Mouse (Mus musculus) gastrocnemius, postnatal 10 days (tissue): ENCODE results near the gene 9030025P20Rik. TPM values are rescaled to one million over a fixed set of nuclear protein-coding genes. Genes with fewer than 3 reads are reported as not detected.
"Not testable (repeated sequence)": the region's sequence is repeated elsewhere in the genome, so short reads cannot be mapped to it uniquely, and the experiment has no call there.

Experiments used
- DNase-seq: peaks from one replicate; pipeline ENCODE4 v3.0.0; 2021; ENCODE audit warnings: mixed read lengths
- long read RNA-seq, 2 experiments: library from polyadenylated mRNA; stranded (forward); transcript quantifications; one replicate each; pipeline ENCODE4 v2.0.0; 2021
- total RNA-seq, 2 experiments: library from RNA; stranded (reverse); gene quantifications; 2 replicates each; pipeline ENCODE4 v1.2.3; 2021

Gene 9030025P20Rik
- 1 to 10 TPM; 2.1 to 4.9 TPM for total RNA-seq
- long read RNA-seq, experiment 1, partial matches to known transcripts = 0 of 1 reads
- long read RNA-seq, experiment 1, other reads (novel, unspliced or antisense) = 1 of 1 reads
- long read RNA-seq, experiment 2, partial matches to known transcripts = 4 of 4 reads
- long read RNA-seq, experiment 2, other reads (novel, unspliced or antisense) = 0 of 4 reads

- DNase-seq = not testable (repeated sequence)
Measured at GRCm38 (mm10) chr17:14978362-14979038, at the start of gene 9030025P20Rik, which contains the start of gene Gm3417. Gene 9030025P20Rik, plus strand, starts transcription at chr17:14978468. Gene Gm3417, minus strand, starts transcription at chr17:14978790.

- DNase-seq = no peak
Measured at GRCm38 (mm10) chr17:14928631-14929030, 49.6 kb upstream of the 9030025P20Rik start.

- DNase-seq = no peak
Measured at GRCm38 (mm10) chr17:14930697-14931096, 47.6 kb upstream of the 9030025P20Rik start.

GRCm38 (mm10) chr17:14931469-14931868 lies 46.8 kb upstream of the 9030025P20Rik start:
- no peak for DNase-seq

- not testable (repeated sequence) for DNase-seq
Measured at GRCm38 (mm10) chr17:14935280-14935679, 43.0 kb upstream of the 9030025P20Rik start.

GRCm38 (mm10) chr17:14935841-14936605 lies 42.2 kb upstream of the 9030025P20Rik start:
- DNase-seq = no peak

- DNase-seq = not testable (repeated sequence)
Measured at GRCm38 (mm10) chr17:14942181-14942580, 36.1 kb upstream of the 9030025P20Rik start.

GRCm38 (mm10) chr17:14943009-14943728 lies 35.1 kb upstream of the 9030025P20Rik start, which contains the start of the genes Wdr27 and 1600012H06Rik:
Gene Wdr27, minus strand, starts transcription at chr17:14943158.
Gene 1600012H06Rik, plus strand, starts transcription at chr17:14943184.
- DNase-seq = peak; percentile 99

- no peak for DNase-seq
Measured at GRCm38 (mm10) chr17:14943729-14944059, 34.6 kb upstream of the 9030025P20Rik start.

- DNase-seq = no peak
Measured at GRCm38 (mm10) chr17:14944551-14944950, 33.7 kb upstream of the 9030025P20Rik start.

- DNase-seq = no peak
Measured at GRCm38 (mm10) chr17:14949161-14949827, 29.0 kb upstream of the 9030025P20Rik start.

GRCm38 (mm10) chr17:14953452-14953851 lies 24.8 kb upstream of the 9030025P20Rik start:
- no peak for DNase-seq

- DNase-seq = no peak
Measured at GRCm38 (mm10) chr17:14958686-14959327, 19.5 kb upstream of the 9030025P20Rik start.

- DNase-seq = no peak
Measured at GRCm38 (mm10) chr17:14959979-14960378, 18.3 kb upstream of the 9030025P20Rik start.

GRCm38 (mm10) chr17:14960520-14960919 lies 17.7 kb upstream of the 9030025P20Rik start:
- peak; percentile 33 for DNase-seq

GRCm38 (mm10) chr17:14960951-14961556 lies 17.2 kb upstream of the 9030025P20Rik start, which contains the start of gene Phf10:
Gene Phf10, minus strand, starts transcription at chr17:14961273.
- DNase-seq = peak; percentile 49

- not testable (repeated sequence) for DNase-seq
Measured at GRCm38 (mm10) chr17:14961557-14962154, 16.6 kb upstream of the 9030025P20Rik start.

- not testable (repeated sequence) for DNase-seq
Measured at GRCm38 (mm10) chr17:14968373-14968913, 9.8 kb upstream of the 9030025P20Rik start.

- not testable (repeated sequence) for DNase-seq
Measured at GRCm38 (mm10) chr17:14977718-14978361, 428 bp upstream of the 9030025P20Rik start.
